Mouse (Mus musculus) ES-Bruce4 (cell line): ENCODE measurements around the gene Snip1.

ENCODE experiments used
- CTCF ChIP-seq: IDR thresholded peaks from one replicate; pipeline ENCODE4 v1.8.1; 2011; ENCODE audit warnings: low read depth, low read length
- EP300 ChIP-seq: IDR thresholded peaks from 2 replicates; pipeline ENCODE4 v1.6.1; 2011; ENCODE audit warnings: low read depth, low read length; ENCODE audit not compliant: insufficient read depth

GRCm38 (mm10) chr4:125065517-125066307, 760 bp upstream of the Snip1 start, which contains the start of gene Dnali1:
- TF ChIP-seq CTCF (no peak), EP300 (no peak)
